Mouse (Mus musculus): ENCODE data around the gene Dkk2. TPM values are rescaled to one million over a fixed set of nuclear protein-coding genes. Genes with fewer than 3 reads are reported as not detected.

Gene Dkk2
- total and polyA plus RNA-seq, 2 experiments: 0.02 to 0.09 TPM

DNA sequence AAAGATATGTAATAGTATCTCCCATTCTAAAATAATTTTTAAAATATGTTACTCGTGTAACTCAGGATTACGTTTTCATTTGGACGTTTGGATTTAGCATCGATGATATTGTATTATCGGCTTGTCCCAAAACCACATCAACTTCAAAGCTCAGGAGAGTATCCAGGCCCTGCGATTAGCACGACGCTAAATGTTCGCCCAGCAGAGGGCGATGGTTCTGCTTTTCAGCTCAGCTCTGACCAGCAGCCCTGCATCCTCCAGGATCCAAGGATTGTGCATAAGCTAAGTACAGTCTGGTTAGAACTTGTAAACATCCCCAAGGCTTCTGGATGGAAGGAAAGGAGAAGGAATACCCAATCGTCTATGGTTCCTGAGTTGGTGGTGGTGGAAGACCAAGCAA, 122.4 kb downstream of the Dkk2 start:
- Histone ChIP-seq H3K36me3 (ENCODE audit: control insufficient read depth, insufficient read depth, low read length) (no peaks in the 10 kb centered on the region), H3K4me3 (ENCODE audit: insufficient read depth, low read depth, low read length) (no peak overlapping the region), H3K9ac (ENCODE audit: low read depth, low read length) (no peak overlapping the region), H3K27me3 (ENCODE audit: control insufficient read depth, insufficient read depth, low read length) (no peaks in the 10 kb centered on the region), H3K79me2 (ENCODE audit: control insufficient read depth, insufficient read depth, low read length) (no peaks in the 10 kb centered on the region), H3K4me1 (ENCODE audit: control insufficient read depth, insufficient read depth, low read length) (no peaks in the 10 kb centered on the region), H3K27ac (replicated peaks; ENCODE audit: insufficient read depth, low read depth, low read length) (no peak overlapping the region)
- 24% methylated on average over 11 of the region's 11 CpGs for WGBS
- peak; percentile 70 for TF ChIP-seq CTCF (IDR thresholded peaks at IDR 0.05; ENCODE audit: low read depth, low read length)
- no peak for TF ChIP-seq POLR2A (IDR thresholded peaks at IDR 0.05; ENCODE audit: extremely low read depth, insufficient read depth, low read length)
- peak; percentile 2 for DNase-seq (ENCODE audit: extremely low read depth, low read depth, low spot score)

- Histone ChIP-seq H3K27me3 (ENCODE audit: control insufficient read depth, insufficient read depth, low read length) (no peaks in the 10 kb centered on the region), H3K4me3 (ENCODE audit: insufficient read depth, low read depth, low read length) (no peak overlapping the region), H3K79me2 (ENCODE audit: control insufficient read depth, insufficient read depth, low read length) (no peaks in the 10 kb centered on the region), H3K27ac (replicated peaks; ENCODE audit: insufficient read depth, low read depth, low read length) (no peak overlapping the region), H3K9ac (ENCODE audit: low read depth, low read length) (no peak overlapping the region), H3K36me3 (ENCODE audit: control insufficient read depth, insufficient read depth, low read length) (no peaks in the 10 kb centered on the region), H3K4me1 (ENCODE audit: control insufficient read depth, insufficient read depth, low read length) (no peaks in the 10 kb centered on the region)
- WGBS: 61% methylated on average over 5 of the region's 5 CpGs
- no peak for DNase-seq (ENCODE audit: extremely low read depth, low read depth, low spot score)
- TF ChIP-seq POLR2A (IDR thresholded peaks at IDR 0.05; ENCODE audit: extremely low read depth, insufficient read depth, low read length): no peak
- no peak for TF ChIP-seq CTCF (IDR thresholded peaks at IDR 0.05; ENCODE audit: low read depth, low read length)
Observed at GRCm38 (mm10) chr3:132211260-132211659, 126.2 kb downstream of the Dkk2 start.

- no peak for DNase-seq (ENCODE audit: extremely low read depth, low read depth, low spot score)
- 78% methylated on average over 7 of the region's 7 CpGs for WGBS
Observed at GRCm38 (mm10) chr3:132219977-132220487, 134.9 kb downstream of the Dkk2 start.

GRCm38 (mm10) chr3:132227622-132228021, 142.5 kb downstream of the Dkk2 start:
- 60% methylated on average over 1 of the region's 1 CpGs for WGBS
- Histone ChIP-seq H3K36me3 (ENCODE audit: control insufficient read depth, insufficient read depth, low read length) (no peaks in the 10 kb centered on the region), H3K27ac (replicated peaks; ENCODE audit: insufficient read depth, low read depth, low read length) (no peak overlapping the region), H3K79me2 (ENCODE audit: control insufficient read depth, insufficient read depth, low read length) (no peaks in the 10 kb centered on the region), H3K9ac (ENCODE audit: low read depth, low read length) (no peak overlapping the region), H3K4me1 (ENCODE audit: control insufficient read depth, insufficient read depth, low read length) (no peaks in the 10 kb centered on the region), H3K27me3 (ENCODE audit: control insufficient read depth, insufficient read depth, low read length) (no peaks in the 10 kb centered on the region), H3K4me3 (ENCODE audit: insufficient read depth, low read depth, low read length) (no peak overlapping the region)
- TF ChIP-seq CTCF (IDR thresholded peaks at IDR 0.05; ENCODE audit: low read depth, low read length): no peak
- no peak for TF ChIP-seq POLR2A (IDR thresholded peaks at IDR 0.05; ENCODE audit: extremely low read depth, insufficient read depth, low read length)
- DNase-seq (ENCODE audit: extremely low read depth, low read depth, low spot score): no peak

More at GRCm38 (mm10) chr3:132219977-132220487, 134.9 kb downstream of the Dkk2 start:
- Histone ChIP-seq H3K36me3 (ENCODE audit: control insufficient read depth, insufficient read depth, low read length) (no peaks in the 10 kb centered on the region), H3K9ac (ENCODE audit: low read depth, low read length) (no peak overlapping the region), H3K27me3 (ENCODE audit: control insufficient read depth, insufficient read depth, low read length) (no peaks in the 10 kb centered on the region), H3K4me3 (ENCODE audit: insufficient read depth, low read depth, low read length) (no peak overlapping the region), H3K79me2 (ENCODE audit: control insufficient read depth, insufficient read depth, low read length) (no peaks in the 10 kb centered on the region), H3K4me1 (ENCODE audit: control insufficient read depth, insufficient read depth, low read length) (no peaks in the 10 kb centered on the region), H3K27ac (replicated peaks; ENCODE audit: insufficient read depth, low read depth, low read length) (no peak overlapping the region)
- TF ChIP-seq CTCF (IDR thresholded peaks at IDR 0.05; ENCODE audit: low read depth, low read length) (no peak), POLR2A (IDR thresholded peaks at IDR 0.05; ENCODE audit: extremely low read depth, insufficient read depth, low read length) (no peak)
